Mouse (Mus musculus): ENCODE results near the gene Ms4a18. TPM values are rescaled to one million over a fixed set of nuclear protein-coding genes. Genes with fewer than 3 reads are reported as not detected.
A peak's percentile ranks its signal among the peaks of the same experiment; 100 is the strongest.

The Ms4a18 gene
- polyA plus RNA-seq, 1 experiment from 2014 or later = not detected

GRCm38 (mm10) chr19:10959085-10959977 is 58.5 kb downstream of the Ms4a18 start:
- Histone ChIP-seq H3K36me3 (ENCODE audit: control insufficient read depth, insufficient read depth) (no peaks in the 10 kb centered on the region), H3K27ac (ENCODE audit: low read length) (no peak overlapping the region), H3K4me2 (ENCODE audit: low read depth, low read length) (no peak overlapping the region), H3K9me3 (replicated peaks; ENCODE audit: control insufficient read depth, low read length) (no peaks in the 10 kb centered on the region), H3K4me3 (ENCODE audit: low read length) (no peak overlapping the region), H3K4me1 (ENCODE audit: control insufficient read depth, insufficient read depth, low read length) (no peaks in the 10 kb centered on the region), H3K27me3 (ENCODE audit: control insufficient read depth, insufficient read depth, low read length) (peaks cover 2% of the 10 kb centered on the region; the same call in 1 of the 2 replicates), H3K9ac (ENCODE audit: low read length) (no peak overlapping the region)
- 0 out of 2 replicates have a peak, but pooled peaks have one; percentile 49 for ATAC-seq (replicated peaks; ENCODE audit: extremely low read depth, insufficient read depth, low FRiP score)
- 30% methylated on average over 11 of the region's 11 CpGs for WGBS

- Histone ChIP-seq H3K9me3 (replicated peaks; ENCODE audit: control insufficient read depth, low read length) (no peaks in the 10 kb centered on the region), H3K4me2 (ENCODE audit: low read depth, low read length) (peak overlapping the region; percentile 14; the same call in 1 of the 2 replicates), H3K27ac (ENCODE audit: low read length) (peak overlapping the region; percentile 70), H3K4me1 (ENCODE audit: control insufficient read depth, insufficient read depth, low read length) (peaks cover 32% of the 10 kb centered on the region), H3K27me3 (ENCODE audit: control insufficient read depth, insufficient read depth, low read length) (no peaks in the 10 kb centered on the region), H3K36me3 (ENCODE audit: control insufficient read depth, insufficient read depth) (no peaks in the 10 kb centered on the region), H3K4me3 (ENCODE audit: low read length) (no peak overlapping the region), H3K9ac (ENCODE audit: low read length) (peak overlapping the region; percentile 13; the same call in 1 of the 2 replicates)
- peak; percentile 59 for ATAC-seq (replicated peaks; ENCODE audit: extremely low read depth, insufficient read depth, low FRiP score)
- 35% methylated on average over 11 of the region's 11 CpGs for WGBS
Observed at GRCm38 (mm10) chr19:10952021-10952939, 65.6 kb downstream of the Ms4a18 start.

- Histone ChIP-seq H3K4me3 (ENCODE audit: low read length) (peak overlapping the region; percentile 80), H3K9ac (ENCODE audit: low read length) (peak overlapping the region; percentile 59), H3K27me3 (ENCODE audit: control insufficient read depth, insufficient read depth, low read length) (no peaks in the 10 kb centered on the region), H3K4me1 (ENCODE audit: control insufficient read depth, insufficient read depth, low read length) (peaks cover 39% of the 10 kb centered on the region), H3K27ac (ENCODE audit: low read length) (peak overlapping the region; percentile 63; the same call in 1 of the 2 replicates), H3K9me3 (replicated peaks; ENCODE audit: control insufficient read depth, low read length) (no peaks in the 10 kb centered on the region), H3K4me2 (ENCODE audit: low read depth, low read length) (peak overlapping the region; percentile 65), H3K36me3 (ENCODE audit: control insufficient read depth, insufficient read depth) (peaks cover 6% of the 10 kb centered on the region)
- WGBS = 39% methylated on average over 9 of the region's 9 CpGs
- ATAC-seq (replicated peaks; ENCODE audit: extremely low read depth, insufficient read depth, low FRiP score) = no peak
Observed at GRCm38 (mm10) chr19:10949558-10949957, 68.3 kb downstream of the Ms4a18 start.

GRCm38 (mm10) chr19:10949112-10949511 is 68.7 kb downstream of the Ms4a18 start, which contains the start of gene Ccdc86:
Gene Ccdc86 (minus strand): TSS chr19:10949266.
- ATAC-seq (replicated peaks; ENCODE audit: extremely low read depth, insufficient read depth, low FRiP score) = peak; percentile 95
- Histone ChIP-seq H3K4me1 (ENCODE audit: control insufficient read depth, insufficient read depth, low read length) (peaks cover 39% of the 10 kb centered on the region), H3K9ac (ENCODE audit: low read length) (peak within 1 kb of the TSS; percentile 84), H3K36me3 (ENCODE audit: control insufficient read depth, insufficient read depth) (peaks cover 8% of the 10 kb centered on the region), H3K9me3 (replicated peaks; ENCODE audit: control insufficient read depth, low read length) (no peaks in the 10 kb centered on the region), H3K4me2 (ENCODE audit: low read depth, low read length) (peak within 1 kb of the TSS; percentile 98), H3K27me3 (ENCODE audit: control insufficient read depth, insufficient read depth, low read length) (no peaks in the 10 kb centered on the region), H3K27ac (ENCODE audit: low read length) (peak within 1 kb of the TSS; percentile 63; the same call in 1 of the 2 replicates), H3K4me3 (ENCODE audit: low read length) (peak within 1 kb of the TSS; percentile 80)
- under 1% methylated on average over 30 of the region's 30 CpGs for WGBS

- ATAC-seq (replicated peaks; ENCODE audit: extremely low read depth, insufficient read depth, low FRiP score) = no peak
- H3K4me2 ChIP-seq (ENCODE audit: low read depth, low read length) = peak overlapping the region; percentile 98
- H3K9ac ChIP-seq (ENCODE audit: low read length) = peak overlapping the region; percentile 84
- peaks cover 12% of the 10 kb centered on the region for H3K36me3 ChIP-seq (ENCODE audit: control insufficient read depth, insufficient read depth)
- peak overlapping the region; percentile 80 for H3K4me3 ChIP-seq (ENCODE audit: low read length)
- peaks cover 39% of the 10 kb centered on the region for H3K4me1 ChIP-seq (ENCODE audit: control insufficient read depth, insufficient read depth, low read length)
- H3K27me3 ChIP-seq (ENCODE audit: control insufficient read depth, insufficient read depth, low read length) = no peaks in the 10 kb centered on the region
- no peaks in the 10 kb centered on the region for H3K9me3 ChIP-seq (replicated peaks; ENCODE audit: control insufficient read depth, low read length)
- WGBS = under 1% methylated on average over 20 of the region's 20 CpGs
- no peak overlapping the region for H3K27ac ChIP-seq (ENCODE audit: low read length)
Observed at GRCm38 (mm10) chr19:10948416-10948815, 69.4 kb downstream of the Ms4a18 start.

- Histone ChIP-seq H3K9me3 (replicated peaks; ENCODE audit: control insufficient read depth, low read length) (no peaks in the 10 kb centered on the region), H3K4me3 (ENCODE audit: low read length) (peak overlapping the region; percentile 80), H3K4me1 (ENCODE audit: control insufficient read depth, insufficient read depth, low read length) (peaks cover 32% of the 10 kb centered on the region), H3K36me3 (ENCODE audit: control insufficient read depth, insufficient read depth) (peaks cover 23% of the 10 kb centered on the region), H3K4me2 (ENCODE audit: low read depth, low read length) (peak overlapping the region; percentile 98), H3K27ac (ENCODE audit: low read length) (no peak overlapping the region), H3K27me3 (ENCODE audit: control insufficient read depth, insufficient read depth, low read length) (no peaks in the 10 kb centered on the region), H3K9ac (ENCODE audit: low read length) (peak overlapping the region; percentile 84; the same call in 1 of the 2 replicates)
- WGBS = 81% methylated on average over 5 of the region's 5 CpGs
- ATAC-seq (replicated peaks; ENCODE audit: extremely low read depth, insufficient read depth, low FRiP score) = no peak
Observed at GRCm38 (mm10) chr19:10947219-10947618, 70.6 kb downstream of the Ms4a18 start.

Other genes starting within 250 kb of the Ms4a18 start
- gene Cd6, start 188.0 kb downstream of the Ms4a18 start, polyA plus RNA-seq (2015; fragmentation: Nextera tagmentation; extraction: Ambion mirVana) = 0.91 and 4.3 TPM in 2 replicates
- gene Slc15a3, start 178.3 kb downstream of the Ms4a18 start, polyA plus RNA-seq (2015; fragmentation: Nextera tagmentation; extraction: Ambion mirVana) = 0.42 and 0.92 TPM in 2 replicates
- gene Tmem132a, start 148.1 kb downstream of the Ms4a18 start, polyA plus RNA-seq (2015; fragmentation: Nextera tagmentation; extraction: Ambion mirVana) = 36.7 and 47.0 TPM in 2 replicates
- gene Tmem109, start 136.0 kb downstream of the Ms4a18 start, polyA plus RNA-seq (2015; fragmentation: Nextera tagmentation; extraction: Ambion mirVana) = 108 and 112 TPM in 2 replicates
- 35.9 and 37.7 TPM in 2 replicates for gene Prpf19, start 122.8 kb downstream of the Ms4a18 start, polyA plus RNA-seq (2015; fragmentation: Nextera tagmentation; extraction: Ambion mirVana)
- 0.14 TPM in 1 of 2 replicates, not detected in the other for gene Zp1, start 97.4 kb downstream of the Ms4a18 start, polyA plus RNA-seq (2015; fragmentation: Nextera tagmentation; extraction: Ambion mirVana)
- gene Ptgdr2, start 80.9 kb downstream of the Ms4a18 start, polyA plus RNA-seq (2015; fragmentation: Nextera tagmentation; extraction: Ambion mirVana) = 0.11 and 0.24 TPM in 2 replicates
- gene Ccdc86, start 68.8 kb downstream of the Ms4a18 start, polyA plus RNA-seq (2015; fragmentation: Nextera tagmentation; extraction: Ambion mirVana) = 17.7 and 18.2 TPM in 2 replicates
- not detected in 2 replicates for gene Ms4a10, start 43.4 kb downstream of the Ms4a18 start, polyA plus RNA-seq (2015; fragmentation: Nextera tagmentation; extraction: Ambion mirVana)
- not detected in 2 replicates for gene Ms4a15, start 24.8 kb downstream of the Ms4a18 start, polyA plus RNA-seq (2015; fragmentation: Nextera tagmentation; extraction: Ambion mirVana)
- gene Ms4a8a, start 63.1 kb upstream of the Ms4a18 start, polyA plus RNA-seq (2015; fragmentation: Nextera tagmentation; extraction: Ambion mirVana) = 0.22 and 0.30 TPM in 2 replicates
- not detected in 2 replicates for gene 1700017D01Rik, start 112.8 kb upstream of the Ms4a18 start, polyA plus RNA-seq (2015; fragmentation: Nextera tagmentation; extraction: Ambion mirVana)
- gene 1700025F22Rik, start 147.3 kb upstream of the Ms4a18 start, polyA plus RNA-seq (2015; fragmentation: Nextera tagmentation; extraction: Ambion mirVana) = not detected in 2 replicates
- not detected in 2 replicates for gene Ms4a13, start 178.7 kb upstream of the Ms4a18 start, polyA plus RNA-seq (2015; fragmentation: Nextera tagmentation; extraction: Ambion mirVana)
- not detected in 2 replicates for gene Ms4a12, start 214.4 kb upstream of the Ms4a18 start, polyA plus RNA-seq (2015; fragmentation: Nextera tagmentation; extraction: Ambion mirVana)
- not detected in 2 replicates for gene Ms4a1, start 248.2 kb upstream of the Ms4a18 start, polyA plus RNA-seq (2015; fragmentation: Nextera tagmentation; extraction: Ambion mirVana)